Mouse (Mus musculus) limb, embryonic 13.5 days (tissue): Measurements from ENCODE around the gene Gmppa. TPM values are rescaled to one million over a fixed set of nuclear protein-coding genes. Genes with fewer than 3 reads are reported as not detected.

Experiments
- ATAC-seq: fragments of 200-750 bp; cut with Nextera tagmentation; 2 replicates; pipeline ENCODE4 v1.8.0; 2017; ENCODE audit warnings: low read depth, moderate number of reproducible peaks, moderate TSS enrichment; ENCODE audit not compliant: low FRiP score
- H3K27ac ChIP-seq: fragments of 300-500 bp; sonication (generic); 2 replicates; pipeline ENCODE4 v1.5.1; 2015; ENCODE audit warnings: inconsistent platforms, mild to moderate bottlenecking, moderate library complexity
- H3K27me3 ChIP-seq: fragments of 300-500 bp; sonication (generic); 2 replicates; pipeline ENCODE4 v1.6.1; 2015; ENCODE audit warnings: mild to moderate bottlenecking, inconsistent platforms
- H3K36me3 ChIP-seq: fragments of 300-500 bp; sonication (generic); 2 replicates; pipeline ENCODE4 v1.6.1; 2015; ENCODE audit warnings: inconsistent platforms, mild to moderate bottlenecking, moderate library complexity
- H3K4me1 ChIP-seq: fragments of 300-500 bp; sonication (generic); 2 replicates; pipeline ENCODE4 v1.6.1; 2015; ENCODE audit warnings: inconsistent platforms
- H3K4me2 ChIP-seq: fragments of 300-500 bp; sonication (generic); replicated peaks from 2 replicates; pipeline ENCODE4 v1.6.1; 2015; ENCODE audit warnings: inconsistent platforms, mild to moderate bottlenecking, moderate library complexity
- H3K4me3 ChIP-seq: fragments of 300-500 bp; sonication (generic); 2 replicates; pipeline ENCODE4 v1.5.1; 2015; ENCODE audit warnings: moderate library complexity, mild to moderate bottlenecking, inconsistent platforms
- H3K9ac ChIP-seq: fragments of 300-500 bp; sonication (generic); 2 replicates; pipeline ENCODE4 v1.6.1; 2015; ENCODE audit warnings: mild to moderate bottlenecking, inconsistent platforms
- H3K9me3 ChIP-seq: fragments of 300-500 bp; sonication (generic); 2 replicates; pipeline ENCODE4 v1.6.1; 2016; ENCODE audit warnings: inconsistent platforms
- WGBS: fragments of 180-500 bp; shearing (Covaris S2); methylation state at CpG from one replicate; pipeline ENCODE4 v1.1.7; 2015; 5-methylcytosine and 5-hydroxymethylcytosine counted together
- polyA plus RNA-seq: library from polyadenylated mRNA; unstranded; fragments of >200 nt; fragmentation: Nextera tagmentation; extraction: Ambion mirVana; gene quantifications from 2 replicates; pipeline ENCODE4 v1.2.1, GENCODE M21; 2015

The Gmppa gene
- polyA plus RNA-seq, 1 experiment from 2014 or later = 71.8 TPM

GRCm38 (mm10) chr1:75405547-75405946 is 30.2 kb upstream of the Gmppa start:
- Histone ChIP-seq H3K27ac (no peak overlapping the region), H3K36me3 (peaks cover 78% of the 10 kb centered on the region), H3K9me3 (no peaks in the 10 kb centered on the region), H3K9ac (no peak overlapping the region), H3K4me1 (peaks cover 5% of the 10 kb centered on the region), H3K4me3 (no peak overlapping the region), H3K4me2 (no peak overlapping the region), H3K27me3 (no peaks in the 10 kb centered on the region)
- ATAC-seq = no peak
- WGBS = 83% methylated on average over 3 of the region's 3 CpGs

- no peak for ATAC-seq
- Histone ChIP-seq H3K9me3 (no peaks in the 10 kb centered on the region), H3K27ac (no peak overlapping the region), H3K27me3 (no peaks in the 10 kb centered on the region), H3K4me2 (no peak overlapping the region), H3K9ac (no peak overlapping the region), H3K4me3 (no peak overlapping the region), H3K36me3 (peaks cover 73% of the 10 kb centered on the region), H3K4me1 (no peaks in the 10 kb centered on the region)
- 93% methylated on average over 15 of the region's 15 CpGs for WGBS
Observed at GRCm38 (mm10) chr1:75406173-75406572, 29.6 kb upstream of the Gmppa start.

- H3K4me1 ChIP-seq = no peaks in the 10 kb centered on the region
- H3K4me3 ChIP-seq = no peak overlapping the region
- H3K4me2 ChIP-seq = no peak overlapping the region
- H3K9me3 ChIP-seq = no peaks in the 10 kb centered on the region
- ATAC-seq = no peak
- H3K9ac ChIP-seq = no peak overlapping the region
- peaks cover 65% of the 10 kb centered on the region for H3K36me3 ChIP-seq
- no peak overlapping the region for H3K27ac ChIP-seq
- WGBS = 93% methylated on average over 9 of the region's 9 CpGs
- no peaks in the 10 kb centered on the region for H3K27me3 ChIP-seq
Observed at GRCm38 (mm10) chr1:75407056-75407455, 28.7 kb upstream of the Gmppa start.

- no peak for ATAC-seq
- 81% methylated on average over 4 of the region's 4 CpGs for WGBS
Observed at GRCm38 (mm10) chr1:75408210-75408609, 27.5 kb upstream of the Gmppa start.

GRCm38 (mm10) chr1:75409950-75410349 is 25.8 kb upstream of the Gmppa start:
- H3K4me1 ChIP-seq = no peaks in the 10 kb centered on the region
- H3K4me3 ChIP-seq = no peak overlapping the region
- H3K4me2 ChIP-seq = no peak overlapping the region
- peaks cover 46% of the 10 kb centered on the region for H3K36me3 ChIP-seq
- H3K9ac ChIP-seq = 0 out of 2 replicates have a peak overlapping the region, but pooled peaks have one; percentile 4
- no peak overlapping the region for H3K27ac ChIP-seq
- H3K9me3 ChIP-seq = no peaks in the 10 kb centered on the region
- H3K27me3 ChIP-seq = no peaks in the 10 kb centered on the region
- WGBS = 90% methylated on average over 7 of the region's 7 CpGs
- ATAC-seq = no peak

More at GRCm38 (mm10) chr1:75408210-75408609, 27.5 kb upstream of the Gmppa start:
- Histone ChIP-seq H3K9me3 (no peaks in the 10 kb centered on the region), H3K27ac (no peak overlapping the region), H3K4me3 (no peak overlapping the region), H3K36me3 (peaks cover 56% of the 10 kb centered on the region), H3K4me2 (no peak overlapping the region), H3K27me3 (no peaks in the 10 kb centered on the region), H3K9ac (no peak overlapping the region), H3K4me1 (no peaks in the 10 kb centered on the region)

GRCm38 (mm10) chr1:75412196-75412595 is 23.5 kb upstream of the Gmppa start:
- Histone ChIP-seq H3K27me3 (no peaks in the 10 kb centered on the region), H3K27ac (no peak overlapping the region), H3K4me1 (no peaks in the 10 kb centered on the region), H3K9me3 (no peaks in the 10 kb centered on the region), H3K9ac (no peak overlapping the region), H3K36me3 (peaks cover 46% of the 10 kb centered on the region), H3K4me2 (no peak overlapping the region), H3K4me3 (no peak overlapping the region)
- WGBS = 92% methylated on average over 3 of the region's 3 CpGs
- no peak for ATAC-seq

GRCm38 (mm10) chr1:75413749-75414148 is 22.0 kb upstream of the Gmppa start:
- no peaks in the 10 kb centered on the region for H3K9me3 ChIP-seq
- no peaks in the 10 kb centered on the region for H3K4me1 ChIP-seq
- H3K27ac ChIP-seq = no peak overlapping the region
- no peak overlapping the region for H3K4me2 ChIP-seq
- H3K27me3 ChIP-seq = no peaks in the 10 kb centered on the region
- no peak overlapping the region for H3K4me3 ChIP-seq
- H3K36me3 ChIP-seq = peaks cover 46% of the 10 kb centered on the region
- WGBS = 66% methylated on average over 3 of the region's 3 CpGs
- H3K9ac ChIP-seq = no peak overlapping the region
- ATAC-seq = no peak

GRCm38 (mm10) chr1:75421794-75422193 is 13.9 kb upstream of the Gmppa start:
- WGBS = 12% methylated on average over 20 of the region's 20 CpGs
- Histone ChIP-seq H3K9me3 (no peaks in the 10 kb centered on the region), H3K9ac (peak overlapping the region; percentile 57), H3K27me3 (peaks cover 58% of the 10 kb centered on the region), H3K4me2 (peak overlapping the region; percentile 71), H3K27ac (no peak overlapping the region), H3K36me3 (peaks cover 27% of the 10 kb centered on the region), H3K4me1 (peaks cover 23% of the 10 kb centered on the region), H3K4me3 (peak overlapping the region; percentile 45)
- ATAC-seq = peak; percentile 10

GRCm38 (mm10) chr1:75422216-75422822 is 13.4 kb upstream of the Gmppa start:
- Histone ChIP-seq H3K27me3 (peaks cover 59% of the 10 kb centered on the region), H3K36me3 (peaks cover 26% of the 10 kb centered on the region), H3K4me3 (peak overlapping the region; percentile 45), H3K4me1 (peaks cover 23% of the 10 kb centered on the region), H3K4me2 (peak overlapping the region; percentile 71), H3K9me3 (no peaks in the 10 kb centered on the region), H3K27ac (no peak overlapping the region), H3K9ac (peak overlapping the region; percentile 57)
- peak; percentile 20; the same call in 1 of the 2 replicates for ATAC-seq
- 5% methylated on average over 32 of the region's 32 CpGs for WGBS

GRCm38 (mm10) chr1:75422823-75423471 is 12.8 kb upstream of the Gmppa start:
- under 1% methylated on average over 70 of the region's 71 CpGs for WGBS
- H3K27me3 ChIP-seq = peaks cover 62% of the 10 kb centered on the region
- H3K36me3 ChIP-seq = peaks cover 21% of the 10 kb centered on the region
- H3K4me1 ChIP-seq = peaks cover 23% of the 10 kb centered on the region
- peak overlapping the region; percentile 57 for H3K9ac ChIP-seq
- no peaks in the 10 kb centered on the region for H3K9me3 ChIP-seq
- H3K4me2 ChIP-seq = peak overlapping the region; percentile 71
- ATAC-seq = peak; percentile 71
- no peak overlapping the region for H3K27ac ChIP-seq
- peak overlapping the region; percentile 45 for H3K4me3 ChIP-seq

- peaks cover 11% of the 10 kb centered on the region for H3K36me3 ChIP-seq
- no peak overlapping the region for H3K9ac ChIP-seq
- H3K27ac ChIP-seq = no peak overlapping the region
- no peaks in the 10 kb centered on the region for H3K9me3 ChIP-seq
- 55% methylated on average over 11 of the region's 11 CpGs for WGBS
- peaks cover 23% of the 10 kb centered on the region for H3K4me1 ChIP-seq
- no peak overlapping the region for H3K4me2 ChIP-seq
- ATAC-seq = no peak
- no peak overlapping the region for H3K4me3 ChIP-seq
- peaks cover 62% of the 10 kb centered on the region for H3K27me3 ChIP-seq
Observed at GRCm38 (mm10) chr1:75423780-75424390, 11.8 kb upstream of the Gmppa start.

GRCm38 (mm10) chr1:75425796-75426471 is 9.8 kb upstream of the Gmppa start:
- no peak overlapping the region for H3K4me3 ChIP-seq
- no peak overlapping the region for H3K4me2 ChIP-seq
- no peaks in the 10 kb centered on the region for H3K9me3 ChIP-seq
- 38% methylated on average over 10 of the region's 10 CpGs for WGBS
- no peak for ATAC-seq
- no peak overlapping the region for H3K27ac ChIP-seq
- peaks cover 50% of the 10 kb centered on the region for H3K27me3 ChIP-seq
- H3K36me3 ChIP-seq = peaks cover 19% of the 10 kb centered on the region
- H3K9ac ChIP-seq = no peak overlapping the region
- H3K4me1 ChIP-seq = peaks cover 23% of the 10 kb centered on the region
